Mouse (Mus musculus): Measurements from ENCODE around the gene Mlh3. TPM values are rescaled to one million over a fixed set of nuclear protein-coding genes. Genes with fewer than 3 reads are reported as not detected.

Mlh3 gene
- polyA plus RNA-seq, 1 experiment from 2014 or later: 9.0 TPM

- peak overlapping the region; percentile 30; the same call in 1 of the 2 replicates for H3K27ac ChIP-seq (ENCODE audit: low read length)
- H3K4me1 ChIP-seq (replicated peaks; ENCODE audit: control insufficient read depth, insufficient read depth, low read length): peaks cover 6% of the 10 kb centered on the region; the same call in 1 of the 2 replicates
- no peak for ATAC-seq (ENCODE audit: low read depth)
- H3K4me3 ChIP-seq (ENCODE audit: low read length): no peak overlapping the region
- 73% methylated on average over 5 of the region's 5 CpGs for WGBS
- no peaks in the 10 kb centered on the region for H3K27me3 ChIP-seq (ENCODE audit: control insufficient read depth, insufficient read depth, low read depth, low read length)
- peaks cover 8% of the 10 kb centered on the region; the same call in 1 of the 2 replicates for H3K36me3 ChIP-seq (ENCODE audit: control insufficient read depth, insufficient read depth, low read length)
- H3K9ac ChIP-seq (ENCODE audit: low read length): no peak overlapping the region
- H3K4me2 ChIP-seq (ENCODE audit: low read depth, low read length): no peak overlapping the region
- H3K9me3 ChIP-seq (ENCODE audit: control insufficient read depth, low read length): no peaks in the 10 kb centered on the region
Observed at GRCm38 (mm10) chr12:85263190-85263589, 7.2 kb downstream of the Mlh3 start.

- Histone ChIP-seq H3K27me3 (ENCODE audit: control insufficient read depth, insufficient read depth, low read depth, low read length) (no peaks in the 10 kb centered on the region), H3K9ac (ENCODE audit: low read length) (no peak overlapping the region), H3K4me3 (ENCODE audit: low read length) (no peak overlapping the region), H3K27ac (ENCODE audit: low read length) (no peak overlapping the region), H3K4me1 (replicated peaks; ENCODE audit: control insufficient read depth, insufficient read depth, low read length) (peaks cover 6% of the 10 kb centered on the region; the same call in 1 of the 2 replicates), H3K9me3 (ENCODE audit: control insufficient read depth, low read length) (no peaks in the 10 kb centered on the region), H3K4me2 (ENCODE audit: low read depth, low read length) (no peak overlapping the region), H3K36me3 (ENCODE audit: control insufficient read depth, insufficient read depth, low read length) (peaks cover 8% of the 10 kb centered on the region; the same call in 1 of the 2 replicates)
- WGBS: 41% methylated on average over 10 of the region's 10 CpGs
- peak; percentile 91 for ATAC-seq (ENCODE audit: low read depth)
Observed at GRCm38 (mm10) chr12:85262489-85262888, 7.9 kb downstream of the Mlh3 start.

GRCm38 (mm10) chr12:85257008-85257639 lies 13.3 kb downstream of the Mlh3 start:
- 62% methylated on average over 7 of the region's 7 CpGs for WGBS
- H3K27ac ChIP-seq (ENCODE audit: low read length): no peak overlapping the region
- ATAC-seq (ENCODE audit: low read depth): 0 out of 2 replicates have a peak, but pooled peaks have one; percentile 36

GRCm38 (mm10) chr12:85256074-85256751 lies 14.2 kb downstream of the Mlh3 start:
- ATAC-seq (ENCODE audit: low read depth): peak; percentile 56

More at GRCm38 (mm10) chr12:85257008-85257639, 13.3 kb downstream of the Mlh3 start:
- H3K9ac ChIP-seq (ENCODE audit: low read length): no peak overlapping the region
- peaks cover 4% of the 10 kb centered on the region; the same call in 1 of the 2 replicates for H3K36me3 ChIP-seq (ENCODE audit: control insufficient read depth, insufficient read depth, low read length)
- H3K27me3 ChIP-seq (ENCODE audit: control insufficient read depth, insufficient read depth, low read depth, low read length): no peaks in the 10 kb centered on the region
- no peak overlapping the region for H3K4me3 ChIP-seq (ENCODE audit: low read length)
- no peak overlapping the region for H3K4me2 ChIP-seq (ENCODE audit: low read depth, low read length)
- H3K9me3 ChIP-seq (ENCODE audit: control insufficient read depth, low read length): no peaks in the 10 kb centered on the region
- H3K4me1 ChIP-seq (replicated peaks; ENCODE audit: control insufficient read depth, insufficient read depth, low read length): no peaks in the 10 kb centered on the region

GRCm38 (mm10) chr12:85252083-85252482 lies 18.3 kb downstream of the Mlh3 start:
- WGBS: 73% methylated on average over 3 of the region's 3 CpGs
- Histone ChIP-seq H3K4me1 (replicated peaks; ENCODE audit: control insufficient read depth, insufficient read depth, low read length) (no peaks in the 10 kb centered on the region), H3K36me3 (ENCODE audit: control insufficient read depth, insufficient read depth, low read length) (peaks cover 3% of the 10 kb centered on the region; the same call in 1 of the 2 replicates), H3K27me3 (ENCODE audit: control insufficient read depth, insufficient read depth, low read depth, low read length) (no peaks in the 10 kb centered on the region), H3K4me3 (ENCODE audit: low read length) (no peak overlapping the region), H3K27ac (ENCODE audit: low read length) (no peak overlapping the region), H3K4me2 (ENCODE audit: low read depth, low read length) (no peak overlapping the region), H3K9me3 (ENCODE audit: control insufficient read depth, low read length) (no peaks in the 10 kb centered on the region), H3K9ac (ENCODE audit: low read length) (no peak overlapping the region)
- ATAC-seq (ENCODE audit: low read depth): no peak

More at GRCm38 (mm10) chr12:85256074-85256751, 14.2 kb downstream of the Mlh3 start:
- Histone ChIP-seq H3K4me2 (ENCODE audit: low read depth, low read length) (no peak overlapping the region), H3K4me3 (ENCODE audit: low read length) (no peak overlapping the region), H3K9ac (ENCODE audit: low read length) (no peak overlapping the region), H3K9me3 (ENCODE audit: control insufficient read depth, low read length) (no peaks in the 10 kb centered on the region), H3K27me3 (ENCODE audit: control insufficient read depth, insufficient read depth, low read depth, low read length) (no peaks in the 10 kb centered on the region), H3K27ac (ENCODE audit: low read length) (peak overlapping the region; percentile 44; the same call in 1 of the 2 replicates), H3K4me1 (replicated peaks; ENCODE audit: control insufficient read depth, insufficient read depth, low read length) (no peaks in the 10 kb centered on the region), H3K36me3 (ENCODE audit: control insufficient read depth, insufficient read depth, low read length) (peaks cover 4% of the 10 kb centered on the region; the same call in 1 of the 2 replicates)
- WGBS: 52% methylated on average over 7 of the region's 7 CpGs

GRCm38 (mm10) chr12:85237553-85237952 lies 32.8 kb downstream of the Mlh3 start:
- no peaks in the 10 kb centered on the region for H3K9me3 ChIP-seq (ENCODE audit: control insufficient read depth, low read length)
- H3K36me3 ChIP-seq (ENCODE audit: control insufficient read depth, insufficient read depth, low read length): peaks cover 4% of the 10 kb centered on the region; the same call in 1 of the 2 replicates
- no peaks in the 10 kb centered on the region for H3K27me3 ChIP-seq (ENCODE audit: control insufficient read depth, insufficient read depth, low read depth, low read length)
- H3K9ac ChIP-seq (ENCODE audit: low read length): no peak overlapping the region
- WGBS: 92% methylated on average over 5 of the region's 5 CpGs
- no peak overlapping the region for H3K4me2 ChIP-seq (ENCODE audit: low read depth, low read length)
- H3K27ac ChIP-seq (ENCODE audit: low read length): no peak overlapping the region
- ATAC-seq (ENCODE audit: low read depth): no peak
- no peak overlapping the region for H3K4me3 ChIP-seq (ENCODE audit: low read length)
- no peaks in the 10 kb centered on the region for H3K4me1 ChIP-seq (replicated peaks; ENCODE audit: control insufficient read depth, insufficient read depth, low read length)

DNA sequence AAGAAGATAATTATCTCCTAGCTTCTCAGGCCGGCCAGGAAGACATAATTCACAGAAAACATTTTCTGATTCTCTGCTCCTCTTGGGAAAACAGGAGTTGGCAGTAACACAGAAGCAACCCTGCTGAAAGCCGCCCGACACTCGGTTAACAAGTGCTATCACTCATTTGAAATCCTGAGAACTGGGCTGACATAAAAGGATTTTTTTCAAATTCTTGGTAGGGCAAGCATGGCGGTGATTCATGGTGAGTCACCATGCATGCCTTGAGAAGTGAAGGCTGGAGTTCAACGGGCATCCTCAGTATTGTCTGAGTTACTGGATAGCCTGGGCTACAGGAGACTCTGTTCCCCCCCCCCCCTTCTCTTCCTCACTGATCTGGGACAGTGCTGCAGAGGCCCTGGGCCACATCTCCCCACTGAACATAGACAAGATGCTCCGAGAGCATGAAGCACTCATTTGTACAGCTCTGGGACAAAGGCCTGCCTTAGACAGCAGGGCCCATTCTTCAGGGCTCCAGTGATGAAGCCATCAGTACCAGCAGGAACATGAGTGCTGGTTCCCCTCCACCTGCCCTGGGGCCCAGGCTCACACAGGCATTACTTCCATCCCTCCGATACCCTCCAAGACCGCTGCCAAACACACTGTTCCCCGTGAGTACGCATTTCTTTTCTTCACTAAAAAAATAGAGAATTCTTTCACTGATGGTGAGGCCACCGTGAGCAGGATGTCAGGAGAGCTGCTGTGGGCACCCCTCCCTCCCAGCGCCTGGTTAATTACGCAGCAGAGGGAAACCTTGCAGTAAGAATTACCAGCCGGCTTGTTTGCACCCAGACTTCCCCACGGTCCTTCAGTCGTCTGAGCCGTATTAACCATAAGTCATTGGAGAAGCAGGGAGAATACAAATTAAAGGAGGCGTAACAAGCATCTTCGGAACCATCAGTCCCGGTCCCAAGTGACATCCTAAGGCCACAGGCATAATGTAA lies 36.7 kb downstream of the Mlh3 start:
- no peaks in the 10 kb centered on the region for H3K4me1 ChIP-seq (replicated peaks; ENCODE audit: control insufficient read depth, insufficient read depth, low read length)
- no peaks in the 10 kb centered on the region for H3K27me3 ChIP-seq (ENCODE audit: control insufficient read depth, insufficient read depth, low read depth, low read length)
- H3K27ac ChIP-seq (ENCODE audit: low read length): no peak overlapping the region
- H3K4me3 ChIP-seq (ENCODE audit: low read length): no peak overlapping the region
- H3K9ac ChIP-seq (ENCODE audit: low read length): no peak overlapping the region
- no peak overlapping the region for H3K4me2 ChIP-seq (ENCODE audit: low read depth, low read length)
- ATAC-seq (ENCODE audit: low read depth): no peak
- WGBS: 77% methylated on average over 21 of the region's 21 CpGs
- no peaks in the 10 kb centered on the region for H3K9me3 ChIP-seq (ENCODE audit: control insufficient read depth, low read length)
- H3K36me3 ChIP-seq (ENCODE audit: control insufficient read depth, insufficient read depth, low read length): peaks cover 4% of the 10 kb centered on the region; the same call in 1 of the 2 replicates

DNA sequence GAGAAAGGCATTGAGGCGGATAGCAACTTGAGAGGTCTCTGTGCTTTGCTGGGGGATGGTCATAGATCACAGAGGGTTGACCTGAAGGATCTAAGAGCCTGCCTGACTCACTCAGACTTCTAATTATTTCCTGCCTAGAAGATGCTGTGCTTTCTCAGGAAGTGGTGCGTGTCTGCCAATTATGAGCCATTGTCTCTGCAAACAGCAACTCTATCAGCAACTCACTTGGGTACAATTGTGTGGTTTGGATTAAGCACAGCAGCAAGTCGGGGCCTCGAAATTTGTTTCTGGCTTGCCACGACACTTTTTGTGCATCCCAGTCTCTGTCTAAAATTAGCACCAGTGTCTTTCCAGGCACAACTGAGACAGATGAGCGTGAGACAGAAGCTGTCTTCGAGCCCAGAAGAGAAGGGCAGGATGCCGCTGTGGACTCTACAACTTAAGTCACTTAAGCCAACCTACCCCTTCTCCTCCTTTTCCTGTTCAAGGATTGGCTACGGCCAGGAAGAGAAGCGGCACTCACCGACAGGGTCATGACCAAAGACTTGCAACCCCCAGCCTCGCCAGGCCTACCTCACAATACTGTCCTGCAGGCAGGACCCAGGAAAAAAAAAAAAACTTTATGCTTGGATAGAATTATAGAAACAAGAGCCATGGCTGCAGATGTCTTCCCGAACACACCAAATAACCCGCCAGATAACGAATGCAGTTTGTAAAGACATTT lies 42.4 kb downstream of the Mlh3 start:
- WGBS: 56% methylated on average over 15 of the region's 15 CpGs
- Histone ChIP-seq H3K9me3 (ENCODE audit: control insufficient read depth, low read length) (no peaks in the 10 kb centered on the region), H3K4me1 (replicated peaks; ENCODE audit: control insufficient read depth, insufficient read depth, low read length) (no peaks in the 10 kb centered on the region), H3K9ac (ENCODE audit: low read length) (no peak overlapping the region), H3K27me3 (ENCODE audit: control insufficient read depth, insufficient read depth, low read depth, low read length) (no peaks in the 10 kb centered on the region), H3K4me3 (ENCODE audit: low read length) (no peak overlapping the region), H3K4me2 (ENCODE audit: low read depth, low read length) (no peak overlapping the region), H3K36me3 (ENCODE audit: control insufficient read depth, insufficient read depth, low read length) (peaks cover 28% of the 10 kb centered on the region), H3K27ac (ENCODE audit: low read length) (peak overlapping the region; percentile 7; the same call in 1 of the 2 replicates)
- 0 out of 2 replicates have a peak, but pooled peaks have one; percentile 31 for ATAC-seq (ENCODE audit: low read depth)
